Mouse (Mus musculus): ENCODE results near the gene Wnt5b.

DNA sequence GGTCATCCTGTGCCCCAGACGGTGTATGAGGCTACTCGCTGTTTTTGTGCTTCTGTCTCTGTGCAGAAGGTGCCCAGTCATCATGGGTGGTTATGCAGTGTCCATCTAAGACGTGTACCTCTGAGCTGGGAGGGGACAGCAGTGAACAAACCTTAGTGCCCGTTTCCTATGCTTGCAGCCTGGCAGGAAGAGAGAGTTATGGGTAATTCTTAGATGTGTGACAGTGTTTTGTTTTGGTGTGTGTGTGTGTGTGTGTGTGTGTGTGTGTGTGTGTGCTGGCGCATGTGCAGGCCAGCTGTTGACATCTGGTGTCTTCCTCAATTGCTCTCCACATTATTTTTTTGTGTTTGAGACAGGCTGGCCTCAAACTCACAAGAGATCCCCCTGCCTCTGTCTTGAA is 44.1 kb downstream of the Wnt5b start:
- TF ChIP-seq CTCF (IDR thresholded peaks at IDR 0.05; ENCODE audit: low read depth) (no peak), EP300 (IDR thresholded peaks at IDR 0.05; ENCODE audit: low read depth) (no peak)

All from liver, embryonic 14.5 days (tissue).